Mouse (Mus musculus): Measurements from ENCODE around the gene Ccdc167. TPM values are rescaled to one million over a fixed set of nuclear protein-coding genes. Genes with fewer than 3 reads are reported as not detected.

Ccdc167 gene
- polyA plus RNA-seq, 1 experiment, result 4.5 TPM

DNA sequence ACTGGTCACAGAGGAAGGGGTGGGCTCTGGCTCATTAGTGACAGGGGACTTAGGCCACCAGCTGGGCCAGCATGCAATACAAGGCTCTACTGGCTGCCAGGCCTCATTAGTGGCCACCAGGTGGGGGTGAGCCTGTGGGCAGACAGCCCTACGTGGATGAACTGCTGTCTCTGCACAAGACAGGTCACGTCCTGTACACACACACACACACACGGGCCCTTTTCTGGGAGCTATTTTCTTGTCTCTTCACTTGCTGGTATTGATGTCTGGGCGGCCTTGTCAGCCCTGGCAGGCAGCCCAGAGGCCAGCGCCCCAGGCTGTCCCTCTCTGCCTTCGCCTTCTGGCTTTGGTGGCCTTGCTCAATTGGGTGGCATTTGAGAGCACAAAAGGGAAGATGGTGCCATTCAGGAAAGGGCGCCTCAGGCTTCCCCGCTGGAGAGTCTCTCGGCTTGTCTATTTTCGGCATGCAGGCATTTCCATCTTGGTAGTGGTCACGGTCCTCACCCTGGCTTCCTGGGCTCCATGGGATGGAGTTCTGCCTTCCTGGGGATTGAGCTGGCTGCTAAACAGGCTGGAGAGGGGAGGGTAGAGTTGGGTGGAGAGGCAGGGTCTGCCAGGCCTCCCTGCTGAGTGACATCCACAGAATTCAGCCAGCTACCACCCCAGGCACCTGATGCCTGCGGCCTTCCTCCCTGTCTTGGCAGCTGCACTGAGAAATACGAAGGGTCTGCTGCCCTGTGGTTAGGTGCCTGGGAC is 13.8 kb upstream of the Ccdc167 start:
- TF ChIP-seq GATA1 (IDR thresholded peaks at IDR 0.05; ENCODE audit: low read length), result no peak

DNA sequence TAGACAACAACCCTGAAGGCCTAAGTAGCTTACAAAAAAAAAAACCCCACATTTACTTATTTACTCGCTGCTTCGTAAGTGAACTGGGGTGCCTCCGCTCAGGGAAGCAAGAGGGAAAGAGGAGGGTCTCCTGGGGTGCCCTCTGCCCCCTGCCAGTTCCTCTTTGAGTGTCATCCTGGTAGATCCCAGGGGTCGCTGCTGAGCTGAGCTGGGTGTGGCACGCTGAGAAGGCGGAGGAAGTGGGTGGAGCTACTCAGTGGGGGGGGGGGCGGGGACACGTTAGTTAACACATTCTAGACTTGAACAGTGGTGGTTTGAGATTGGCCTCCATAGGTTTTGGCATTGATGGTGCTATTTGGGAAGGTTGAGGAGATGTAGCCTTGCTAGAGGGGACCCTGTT is 11.2 kb upstream of the Ccdc167 start:
- TF ChIP-seq GATA1 (IDR thresholded peaks at IDR 0.05; ENCODE audit: low read length), result no peak

DNA sequence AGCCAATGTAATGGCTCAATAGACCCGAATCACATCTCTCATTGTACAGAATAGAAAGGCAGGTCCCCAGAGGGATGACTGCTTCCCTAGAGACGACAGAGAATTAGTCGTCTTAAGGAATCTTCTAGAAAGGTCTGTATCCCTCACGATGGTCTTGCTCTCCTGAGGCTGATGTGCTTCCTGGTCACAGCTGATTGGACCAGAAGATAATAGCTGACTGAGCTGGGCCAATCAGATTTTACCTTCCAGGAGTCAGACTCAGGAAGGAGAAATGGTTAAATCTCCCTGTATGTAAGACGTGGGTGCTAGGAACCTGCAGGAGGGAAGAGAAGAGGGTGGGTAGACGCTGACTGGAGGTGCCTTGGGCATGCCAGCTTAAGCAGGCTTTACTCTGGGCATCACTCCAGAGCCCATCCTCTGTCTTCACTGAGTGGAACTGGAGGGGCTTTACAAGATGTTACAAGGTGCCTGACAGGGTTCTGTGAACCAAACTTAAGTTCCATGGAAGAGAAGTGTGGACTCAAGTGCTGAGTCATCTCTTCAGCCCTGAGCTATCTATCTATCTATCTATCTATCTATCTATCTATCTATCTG is 8.3 kb upstream of the Ccdc167 start:
- no peak for TF ChIP-seq GATA1 (IDR thresholded peaks at IDR 0.05; ENCODE audit: low read length)

GRCm38 (mm10) chr17:29724610-29725009 is 7.8 kb upstream of the Ccdc167 start:
- no peak for TF ChIP-seq GATA1 (IDR thresholded peaks at IDR 0.05; ENCODE audit: low read length)

- no peak for TF ChIP-seq GATA1 (IDR thresholded peaks at IDR 0.05; ENCODE audit: low read length)
Measured at GRCm38 (mm10) chr17:29720755-29721365, 4.0 kb upstream of the Ccdc167 start.

GRCm38 (mm10) chr17:29719628-29720575 is 3.1 kb upstream of the Ccdc167 start:
- TF ChIP-seq GATA1 (IDR thresholded peaks at IDR 0.05; ENCODE audit: low read length), result no peak

GRCm38 (mm10) chr17:29718660-29719059 is 1.8 kb upstream of the Ccdc167 start:
- no peak for TF ChIP-seq GATA1 (IDR thresholded peaks at IDR 0.05; ENCODE audit: low read length)

GRCm38 (mm10) chr17:29712565-29712964 is 4.3 kb downstream of the Ccdc167 start:
- TF ChIP-seq GATA1 (IDR thresholded peaks at IDR 0.05; ENCODE audit: low read length), result no peak

GRCm38 (mm10) chr17:29711745-29712431 is 5.0 kb downstream of the Ccdc167 start:
- TF ChIP-seq GATA1 (IDR thresholded peaks at IDR 0.05; ENCODE audit: low read length), result no peak

- TF ChIP-seq GATA1 (IDR thresholded peaks at IDR 0.05; ENCODE audit: low read length), result no peak
Measured at GRCm38 (mm10) chr17:29711076-29711744, 5.6 kb downstream of the Ccdc167 start.

- no peak for TF ChIP-seq GATA1 (IDR thresholded peaks at IDR 0.05; ENCODE audit: low read length)
Measured at GRCm38 (mm10) chr17:29710562-29711044, 6.2 kb downstream of the Ccdc167 start.

GRCm38 (mm10) chr17:29708783-29709182 is 8.1 kb downstream of the Ccdc167 start:
- no peak for TF ChIP-seq GATA1 (IDR thresholded peaks at IDR 0.05; ENCODE audit: low read length)

DNA sequence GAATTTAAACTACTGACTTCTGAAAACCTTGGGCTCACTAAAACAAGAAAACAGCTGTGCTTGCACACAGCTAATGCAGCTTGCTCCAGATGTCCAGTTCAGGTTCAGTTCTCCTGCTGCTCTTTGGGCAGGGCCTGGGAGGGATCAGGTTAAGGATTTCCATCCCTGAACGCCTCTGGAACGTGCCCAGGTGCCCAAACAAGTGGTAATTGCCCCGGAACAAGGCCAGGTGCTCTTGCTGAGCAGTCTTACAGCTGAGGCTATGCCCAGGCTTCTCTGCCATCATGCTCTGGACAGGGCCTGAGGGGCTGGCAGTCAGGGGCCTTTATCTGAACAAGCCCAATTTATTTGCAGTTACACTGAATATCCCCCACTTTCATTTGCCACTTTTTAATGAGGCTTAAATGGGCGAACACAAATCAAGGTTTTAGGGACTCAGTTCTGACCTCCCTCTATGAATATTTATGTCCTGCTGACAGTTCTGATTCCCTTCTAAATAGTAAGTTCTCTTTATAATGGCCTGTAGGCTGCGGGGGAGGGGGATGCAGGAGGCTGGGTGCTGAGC is 9.8 kb downstream of the Ccdc167 start:
- TF ChIP-seq GATA1 (IDR thresholded peaks at IDR 0.05; ENCODE audit: low read length), result no peak

DNA sequence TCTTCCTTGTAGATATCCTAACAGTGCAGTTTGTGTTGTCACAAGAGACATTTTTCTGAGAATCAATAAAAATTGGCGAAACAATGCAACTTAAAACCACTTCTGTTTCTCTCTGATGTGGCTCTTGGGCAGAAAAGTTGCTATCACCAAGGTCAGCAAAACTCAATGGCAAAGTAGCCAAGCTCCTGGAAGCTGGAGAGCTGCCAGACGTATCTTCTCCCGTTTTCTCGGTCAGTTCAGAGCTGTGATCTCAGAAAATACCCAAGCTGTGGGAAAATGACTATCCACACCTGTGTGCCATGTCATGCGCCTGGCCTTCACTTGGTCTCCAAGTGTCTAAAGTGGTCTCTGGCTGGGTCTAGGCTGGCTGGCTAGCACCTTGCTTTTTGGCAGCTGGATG is 11.0 kb downstream of the Ccdc167 start:
- no peak for TF ChIP-seq GATA1 (IDR thresholded peaks at IDR 0.05; ENCODE audit: low read length)

All from G1E-ER4 (cell line).